Mouse (Mus musculus) kidney, postnatal 0 days (tissue): ENCODE data around the gene Tagap1. TPM values are rescaled to one million over a fixed set of nuclear protein-coding genes. Genes with fewer than 3 reads are reported as not detected.

Experiments
- polyA plus RNA-seq: library from polyadenylated mRNA; unstranded; fragments of >200 nt; fragmentation: Nextera tagmentation; extraction: Ambion mirVana; gene quantifications from 2 replicates; pipeline ENCODE4 v1.2.1, GENCODE M21; 2015

The Tagap1 gene
- polyA plus RNA-seq, 1 experiment from 2014 or later: 43.6 TPM

Other genes starting within 250 kb of the Tagap1 start
- 281 and 313 TPM in 2 replicates for gene Ezr, start 178.4 kb downstream of the Tagap1 start, polyA plus RNA-seq
- 63.4 and 65.6 TPM in 2 replicates for gene Rsph3b, start 12.5 kb downstream of the Tagap1 start, polyA plus RNA-seq
- gene Rnaset2b, start 9.5 kb upstream of the Tagap1 start, polyA plus RNA-seq: 567 and 580 TPM in 2 replicates
- 0.20 and 0.38 TPM in 2 replicates for gene Gm49721, start 17.7 kb upstream of the Tagap1 start, polyA plus RNA-seq
- gene Gm1604a, start 64.4 kb upstream of the Tagap1 start, polyA plus RNA-seq: 0.43 and 0.47 TPM in 2 replicates
- 8.4 and 8.8 TPM in 2 replicates for gene Rps6ka2, start 209.0 kb upstream of the Tagap1 start, polyA plus RNA-seq